Mouse (Mus musculus) bone marrow macrophage, adult 2 months (primary cell): ENCODE results near the gene 1700092M07Rik.

Source experiments
- CTCF ChIP-seq: IDR thresholded peaks from 2 replicates; pipeline ENCODE4 v1.5.1; 2012; ENCODE audit warnings: low read depth, mild to moderate bottlenecking, low read length, moderate library complexity
- POLR2A ChIP-seq: IDR thresholded peaks from 2 replicates; pipeline ENCODE4 v1.6.1; 2012; ENCODE audit warnings: mild to moderate bottlenecking, low read depth, low read length, borderline replicate concordance

DNA sequence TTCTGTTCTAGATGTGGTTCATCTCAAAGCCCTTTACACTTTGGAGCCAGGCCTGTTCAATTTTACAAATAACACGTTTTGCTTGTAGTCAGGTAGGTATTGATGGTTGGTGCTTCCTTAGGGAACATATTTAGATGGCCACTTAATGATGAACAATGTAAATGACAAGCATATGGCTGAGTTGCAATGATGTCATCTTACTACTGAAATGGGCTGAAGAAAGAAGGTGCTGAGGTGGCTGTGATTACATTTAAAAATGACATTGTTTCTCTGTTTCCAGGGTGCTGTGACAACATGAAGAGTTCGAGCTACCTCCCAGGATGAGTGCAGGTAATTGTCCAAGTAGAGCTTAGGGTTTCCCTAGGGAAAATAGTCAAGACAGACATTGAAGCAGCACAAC is 16.1 kb upstream of the 1700092M07Rik start:
- TF ChIP-seq POLR2A (no peak), CTCF (no peak)
